Mouse (Mus musculus): ENCODE results near the gene Aoc1. TPM values are rescaled to one million over a fixed set of nuclear protein-coding genes. Genes with fewer than 3 reads are reported as not detected.
A peak's percentile ranks its signal among the peaks of the same experiment; 100 is the strongest.
"Not testable (repeated sequence)": the region's sequence is repeated elsewhere in the genome, so short reads cannot be mapped to it uniquely, and the experiment has no call there.

The Aoc1 gene
- polyA plus RNA-seq, 1 experiment from 2014 or later = not detected

GRCm38 (mm10) chr6:48896956-48897355 is 24.3 kb downstream of the Aoc1 start:
- Histone ChIP-seq H3K9me3 (replicated peaks) (peaks cover 6% of the 10 kb centered on the region; the same call in 1 of the 2 replicates), H3K27me3 (ENCODE audit: low read depth, poor library complexity, severe bottlenecking) (no peaks in the 10 kb centered on the region), H3K27ac (replicated peaks) (no peak overlapping the region), H3K36me3 (no peaks in the 10 kb centered on the region), H3K4me1 (no peaks in the 10 kb centered on the region), H3K4me3 (no peak overlapping the region)
- no peak for DNase-seq (ENCODE audit: low spot score)
- 85% methylated on average over 5 of the region's 5 CpGs for WGBS

DNA sequence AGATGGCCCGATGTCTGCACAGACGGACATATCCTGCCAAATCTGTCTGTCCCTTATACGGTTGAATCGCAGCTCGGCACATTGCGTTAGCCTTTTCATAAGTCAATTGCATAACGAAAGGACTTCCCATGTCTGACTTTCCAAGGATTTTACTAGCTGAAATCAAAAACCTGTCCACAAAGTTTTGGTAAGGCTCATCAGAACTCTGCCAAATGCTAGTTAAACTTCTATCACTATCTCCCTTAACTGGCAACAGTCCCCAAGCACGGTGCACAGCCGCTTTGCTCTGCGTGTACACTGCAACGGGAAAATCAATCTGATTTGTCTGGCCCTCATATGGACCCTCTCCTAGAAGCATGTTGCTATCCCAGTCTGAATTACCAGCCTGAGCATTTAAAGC is 28.6 kb downstream of the Aoc1 start:
- 96% methylated on average over 11 of the region's 11 CpGs for WGBS
- DNase-seq (ENCODE audit: low spot score); H3K27me3 ChIP-seq (ENCODE audit: low read depth, poor library complexity, severe bottlenecking); H3K27ac ChIP-seq (replicated peaks); H3K4me3 ChIP-seq; H3K9me3 ChIP-seq (replicated peaks); H3K4me1 ChIP-seq; H3K36me3 ChIP-seq: not testable (repeated sequence)

GRCm38 (mm10) chr6:48902511-48903406 is 30.1 kb downstream of the Aoc1 start:
- H3K36me3 ChIP-seq = no peaks in the 10 kb centered on the region
- H3K4me1 ChIP-seq = no peaks in the 10 kb centered on the region
- no peak overlapping the region for H3K4me3 ChIP-seq
- no peak for DNase-seq (ENCODE audit: low spot score)
- H3K27me3 ChIP-seq (ENCODE audit: low read depth, poor library complexity, severe bottlenecking) = no peaks in the 10 kb centered on the region
- 93% methylated on average over 17 of the region's 17 CpGs for WGBS
- H3K27ac ChIP-seq (replicated peaks) = no peak overlapping the region
- H3K9me3 ChIP-seq (replicated peaks) = no peaks in the 10 kb centered on the region

GRCm38 (mm10) chr6:48903437-48903836 is 30.7 kb downstream of the Aoc1 start:
- no peaks in the 10 kb centered on the region for H3K36me3 ChIP-seq
- WGBS = 82% methylated on average over 4 of the region's 4 CpGs
- no peak for DNase-seq (ENCODE audit: low spot score)
- no peaks in the 10 kb centered on the region for H3K27me3 ChIP-seq (ENCODE audit: low read depth, poor library complexity, severe bottlenecking)
- no peak overlapping the region for H3K4me3 ChIP-seq
- no peaks in the 10 kb centered on the region for H3K4me1 ChIP-seq
- no peaks in the 10 kb centered on the region for H3K9me3 ChIP-seq (replicated peaks)
- no peak overlapping the region for H3K27ac ChIP-seq (replicated peaks)

DNA sequence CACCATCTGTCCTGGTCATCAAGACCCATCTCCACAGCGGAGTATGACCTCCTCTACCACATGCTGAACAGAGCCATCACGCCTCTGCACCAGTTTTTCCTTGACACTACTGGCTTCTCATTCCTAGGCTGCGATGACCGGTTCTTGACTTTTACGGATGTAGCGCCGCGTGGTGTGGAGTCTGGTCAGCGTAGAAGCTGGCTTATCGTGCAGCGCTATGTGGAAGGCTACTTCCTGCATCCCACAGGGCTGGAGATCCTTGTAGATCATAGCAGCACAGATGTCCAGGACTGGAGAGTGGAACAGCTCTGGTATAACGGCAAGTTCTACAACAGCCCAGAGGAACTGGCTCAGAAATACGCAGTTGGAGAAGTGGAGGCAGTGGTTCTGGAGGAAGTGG is 32.9 kb downstream of the Aoc1 start:
- H3K27me3 ChIP-seq (ENCODE audit: low read depth, poor library complexity, severe bottlenecking) = no peaks in the 10 kb centered on the region
- WGBS = 96% methylated on average over 13 of the region's 13 CpGs
- H3K36me3 ChIP-seq = no peaks in the 10 kb centered on the region
- no peaks in the 10 kb centered on the region for H3K9me3 ChIP-seq (replicated peaks)
- H3K4me1 ChIP-seq = peaks cover 4% of the 10 kb centered on the region; the same call in 1 of the 2 replicates
- DNase-seq (ENCODE audit: low spot score) = no peak
- H3K4me3 ChIP-seq = no peak overlapping the region
- no peak overlapping the region for H3K27ac ChIP-seq (replicated peaks)

DNA sequence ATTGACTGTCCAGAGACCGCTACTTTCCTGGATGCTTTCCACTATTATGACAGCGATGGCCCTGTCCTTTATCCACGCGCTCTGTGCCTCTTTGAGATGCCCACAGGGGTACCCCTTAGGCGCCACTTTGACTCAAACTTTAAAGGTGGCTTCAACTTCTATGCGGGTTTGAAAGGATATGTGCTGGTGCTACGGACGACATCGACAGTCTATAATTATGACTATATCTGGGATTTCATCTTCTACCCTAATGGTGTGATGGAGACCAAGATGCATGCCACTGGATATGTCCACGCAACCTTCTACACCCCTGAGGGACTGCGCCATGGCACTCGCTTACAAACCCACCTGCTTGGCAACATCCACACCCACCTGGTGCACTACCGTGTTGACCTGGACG is 33.7 kb downstream of the Aoc1 start:
- H3K27ac ChIP-seq (replicated peaks) = no peak overlapping the region
- no peaks in the 10 kb centered on the region for H3K36me3 ChIP-seq
- H3K4me3 ChIP-seq = no peak overlapping the region
- H3K9me3 ChIP-seq (replicated peaks) = no peaks in the 10 kb centered on the region
- 95% methylated on average over 14 of the region's 14 CpGs for WGBS
- no peak for DNase-seq (ENCODE audit: low spot score)
- H3K4me1 ChIP-seq = peaks cover 5% of the 10 kb centered on the region; the same call in 1 of the 2 replicates
- no peaks in the 10 kb centered on the region for H3K27me3 ChIP-seq (ENCODE audit: low read depth, poor library complexity, severe bottlenecking)

DNA sequence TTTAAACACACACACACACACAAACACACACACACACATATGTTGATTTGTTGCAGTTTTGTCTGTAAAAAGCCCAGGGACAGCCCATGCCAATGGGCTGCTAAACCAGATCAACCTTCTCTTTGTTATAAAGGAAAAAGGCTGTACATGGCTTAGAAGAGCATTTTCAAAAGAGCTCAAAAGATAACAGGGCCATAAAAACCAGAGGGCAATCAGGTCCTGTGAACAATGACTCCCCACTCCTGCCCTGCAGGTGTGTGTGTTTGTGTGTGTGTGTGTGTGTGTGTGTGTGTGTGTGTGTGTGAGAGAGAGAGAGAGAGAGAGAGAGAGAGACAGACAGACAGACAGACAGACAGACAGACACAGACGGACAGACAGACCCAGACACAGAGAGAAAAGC is 36.5 kb downstream of the Aoc1 start:
- H3K9me3 ChIP-seq (replicated peaks) = no peaks in the 10 kb centered on the region
- H3K4me3 ChIP-seq = no peak overlapping the region
- no peaks in the 10 kb centered on the region for H3K27me3 ChIP-seq (ENCODE audit: low read depth, poor library complexity, severe bottlenecking)
- H3K27ac ChIP-seq (replicated peaks) = no peak overlapping the region
- peaks cover 5% of the 10 kb centered on the region; the same call in 1 of the 2 replicates for H3K4me1 ChIP-seq
- WGBS = 61% methylated on average over 1 of the region's 1 CpGs
- no peaks in the 10 kb centered on the region for H3K36me3 ChIP-seq
- no peak for DNase-seq (ENCODE audit: low spot score)

DNA sequence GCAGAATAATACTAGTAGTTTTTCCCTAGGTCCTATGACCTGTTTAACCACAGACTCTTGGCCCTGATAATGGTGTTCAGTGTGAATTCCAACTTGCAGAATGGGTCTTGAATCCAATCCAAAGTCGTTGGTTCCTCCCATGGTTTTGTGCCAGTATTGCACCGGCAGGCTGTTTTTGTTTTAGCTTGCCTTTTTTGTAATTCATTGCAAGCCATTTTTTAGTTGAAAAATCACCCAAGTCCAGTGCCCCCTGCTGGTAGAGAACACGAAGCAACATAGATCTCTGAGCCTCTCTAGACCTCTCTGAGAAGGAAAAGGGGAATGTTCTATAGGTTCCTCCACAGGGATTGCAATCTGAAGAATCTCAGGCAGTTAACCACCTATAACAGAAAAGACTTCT is 39.3 kb downstream of the Aoc1 start:
- peak; percentile 17 for DNase-seq (ENCODE audit: low spot score)
- H3K4me1 ChIP-seq = peaks cover 5% of the 10 kb centered on the region; the same call in 1 of the 2 replicates
- no peaks in the 10 kb centered on the region for H3K9me3 ChIP-seq (replicated peaks)
- H3K36me3 ChIP-seq = no peaks in the 10 kb centered on the region
- H3K4me3 ChIP-seq = no peak overlapping the region
- no peaks in the 10 kb centered on the region for H3K27me3 ChIP-seq (ENCODE audit: low read depth, poor library complexity, severe bottlenecking)
- WGBS = 51% methylated on average over 3 of the region's 3 CpGs
- no peak overlapping the region for H3K27ac ChIP-seq (replicated peaks)

- no peaks in the 10 kb centered on the region for H3K9me3 ChIP-seq (replicated peaks)
- H3K27ac ChIP-seq (replicated peaks) = no peak overlapping the region
- H3K4me3 ChIP-seq = no peak overlapping the region
- peaks cover 5% of the 10 kb centered on the region; the same call in 1 of the 2 replicates for H3K4me1 ChIP-seq
- WGBS = 90% methylated on average over 2 of the region's 2 CpGs
- DNase-seq (ENCODE audit: low spot score) = no peak
- no peaks in the 10 kb centered on the region for H3K27me3 ChIP-seq (ENCODE audit: low read depth, poor library complexity, severe bottlenecking)
- H3K36me3 ChIP-seq = no peaks in the 10 kb centered on the region
These were observed 40.9 kb downstream of the Aoc1 start for GRCm38 (mm10) chr6:48913587-48913986.

GRCm38 (mm10) chr6:48929595-48929994 is 56.9 kb downstream of the Aoc1 start, which contains the start of gene 1600015I10Rik:
Gene 1600015I10Rik, plus strand, starts transcription at chr6:48929895.
- Histone ChIP-seq H3K27ac (replicated peaks) (no peak within 1 kb of the TSS), H3K9me3 (replicated peaks) (no peaks in the 10 kb centered on the region), H3K4me1 (no peaks in the 10 kb centered on the region), H3K4me3 (no peak within 1 kb of the TSS), H3K36me3 (no peaks in the 10 kb centered on the region), H3K27me3 (ENCODE audit: low read depth, poor library complexity, severe bottlenecking) (no peaks in the 10 kb centered on the region)
- DNase-seq (ENCODE audit: low spot score) = no peak
- WGBS = 89% methylated on average over 5 of the region's 5 CpGs

- no peak for DNase-seq (ENCODE audit: low spot score)
- H3K4me3 ChIP-seq = no peak overlapping the region
- no peak overlapping the region for H3K27ac ChIP-seq (replicated peaks)
- no peaks in the 10 kb centered on the region for H3K36me3 ChIP-seq
- H3K4me1 ChIP-seq = no peaks in the 10 kb centered on the region
- 82% methylated on average over 2 of the region's 2 CpGs for WGBS
- no peaks in the 10 kb centered on the region for H3K27me3 ChIP-seq (ENCODE audit: low read depth, poor library complexity, severe bottlenecking)
- H3K9me3 ChIP-seq (replicated peaks) = no peaks in the 10 kb centered on the region; the same call in 1 of the 2 replicates
These were observed 76.9 kb downstream of the Aoc1 start for GRCm38 (mm10) chr6:48949596-48949995.

GRCm38 (mm10) chr6:48950676-48951075 is 78.0 kb downstream of the Aoc1 start:
- H3K27me3 ChIP-seq (ENCODE audit: low read depth, poor library complexity, severe bottlenecking) = no peaks in the 10 kb centered on the region
- WGBS = 88% methylated on average over 5 of the region's 5 CpGs
- H3K9me3 ChIP-seq (replicated peaks) = no peaks in the 10 kb centered on the region
- H3K27ac ChIP-seq (replicated peaks) = no peak overlapping the region
- H3K4me1 ChIP-seq = no peaks in the 10 kb centered on the region
- H3K4me3 ChIP-seq = no peak overlapping the region
- H3K36me3 ChIP-seq = no peaks in the 10 kb centered on the region
- DNase-seq (ENCODE audit: low spot score) = no peak

DNA sequence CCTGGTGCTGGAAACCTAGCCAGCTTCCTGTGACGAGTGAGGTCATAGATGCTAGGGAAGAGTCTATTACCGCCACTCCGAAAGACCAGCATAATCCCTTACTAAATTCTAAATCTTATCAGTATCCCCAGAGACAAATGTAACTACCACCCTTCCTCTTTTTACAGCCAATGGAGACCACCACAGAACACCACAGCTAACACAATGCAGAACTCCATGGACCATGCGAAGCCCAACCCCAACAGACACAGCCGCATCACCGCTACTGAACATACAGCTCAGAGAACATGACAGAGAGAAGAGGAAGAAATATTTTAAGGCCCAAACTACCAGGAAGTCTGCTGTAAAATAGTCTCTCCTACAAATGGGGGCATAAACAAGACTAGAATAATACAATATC is 78.9 kb downstream of the Aoc1 start:
- no peaks in the 10 kb centered on the region for H3K36me3 ChIP-seq
- H3K27me3 ChIP-seq (ENCODE audit: low read depth, poor library complexity, severe bottlenecking) = no peaks in the 10 kb centered on the region
- no peaks in the 10 kb centered on the region for H3K9me3 ChIP-seq (replicated peaks)
- DNase-seq (ENCODE audit: low spot score) = no peak
- no peak overlapping the region for H3K4me3 ChIP-seq
- 91% methylated on average over 6 of the region's 6 CpGs for WGBS
- H3K4me1 ChIP-seq = no peaks in the 10 kb centered on the region
- no peak overlapping the region for H3K27ac ChIP-seq (replicated peaks)
